Mouse (Mus musculus): ENCODE measurements around the gene Prss30.

Gene Prss30

DNA sequence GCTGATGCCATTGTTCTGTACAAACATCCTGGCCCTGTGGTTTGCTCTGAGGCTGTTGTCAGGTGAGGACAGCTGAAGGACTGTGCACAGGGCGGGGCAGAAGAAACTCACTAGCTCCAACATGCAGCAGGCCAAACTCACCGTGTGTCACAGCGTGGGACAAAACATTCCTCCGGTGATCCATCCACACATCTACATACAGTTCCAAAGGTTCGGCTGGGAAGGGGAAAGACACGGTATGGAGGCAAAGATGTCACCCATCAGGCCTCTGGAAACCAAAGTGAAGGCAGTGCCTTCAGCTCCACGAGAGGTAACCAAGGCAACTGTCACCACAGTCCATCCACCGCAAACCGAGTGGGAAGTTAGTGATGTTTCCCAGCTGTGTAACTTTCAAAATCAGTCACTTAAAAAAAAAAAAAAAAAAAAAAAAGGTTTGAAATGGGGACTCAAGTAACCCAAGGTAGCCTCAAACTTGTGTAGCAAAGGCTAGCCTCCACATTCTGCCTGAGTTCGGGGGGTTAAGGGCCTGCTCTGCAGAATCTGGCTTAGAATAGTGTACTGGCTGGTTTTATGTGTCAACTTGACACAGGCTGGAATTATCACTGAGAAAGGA is at the start of gene Prss30:
Prss30 (minus strand) TSS at position 270 of the 613 bp plus-strand sequence.
- peak; percentile 5 for DNase-seq

DNA sequence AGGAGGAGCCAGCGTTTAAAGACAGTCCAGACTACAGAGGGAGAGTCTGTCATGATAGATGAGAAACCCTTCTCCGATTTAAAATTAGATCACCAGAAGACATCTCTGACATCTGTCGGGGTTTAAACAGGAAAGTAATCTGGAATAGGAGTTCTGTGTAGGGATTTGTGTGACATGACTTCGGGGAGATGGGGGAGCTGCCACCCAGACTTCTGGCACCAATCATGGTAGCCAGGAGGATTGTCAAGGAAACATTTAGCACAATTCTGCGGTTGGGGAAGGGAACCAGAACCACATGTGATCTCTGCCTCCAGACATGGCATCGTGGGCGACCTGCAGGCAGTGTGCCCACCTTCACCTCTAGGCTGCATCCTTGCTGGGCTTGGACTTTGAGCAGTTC is 49.1 kb upstream of the Prss30 start:
- DNase-seq = no peak

DNA sequence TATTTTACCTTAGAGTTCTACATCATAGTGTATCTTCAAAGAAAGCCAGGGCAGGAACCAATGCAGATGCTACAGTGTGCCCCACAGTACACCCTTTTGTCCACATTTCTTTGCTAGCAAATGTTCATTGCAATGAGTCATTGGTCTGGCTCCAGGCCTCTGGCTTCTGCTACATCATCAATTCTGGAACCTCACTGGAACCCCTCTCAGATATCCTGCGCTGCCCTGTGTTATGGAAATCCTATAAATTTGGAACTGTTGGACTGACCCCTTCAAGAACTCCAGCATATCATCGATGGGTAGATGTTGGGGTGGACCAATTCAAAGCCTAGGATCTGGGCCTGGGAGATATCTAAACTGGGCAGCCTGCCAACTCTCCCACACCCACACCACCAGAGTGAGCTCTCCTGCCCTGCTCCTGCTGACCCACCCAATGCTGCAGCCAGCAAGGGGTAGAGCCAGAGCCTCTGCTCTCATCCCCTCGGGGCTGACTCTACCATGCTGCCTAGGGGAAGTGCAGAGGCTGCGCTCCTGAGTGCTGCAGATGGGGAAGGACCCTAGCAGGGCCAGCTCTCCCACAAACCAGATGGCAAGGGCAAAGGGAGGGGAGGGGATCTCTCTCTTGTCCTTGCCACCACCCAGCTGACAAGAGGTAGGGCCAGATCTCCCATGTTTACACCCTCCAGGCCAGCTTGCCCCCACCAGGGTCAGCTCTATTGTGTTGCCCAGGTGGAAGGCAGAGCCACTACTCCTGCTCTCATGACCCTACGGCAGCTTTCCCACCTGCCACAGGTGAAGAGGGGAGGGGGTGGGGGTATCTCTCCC is 41.2 kb upstream of the Prss30 start:
- DNase-seq = no peak

DNA sequence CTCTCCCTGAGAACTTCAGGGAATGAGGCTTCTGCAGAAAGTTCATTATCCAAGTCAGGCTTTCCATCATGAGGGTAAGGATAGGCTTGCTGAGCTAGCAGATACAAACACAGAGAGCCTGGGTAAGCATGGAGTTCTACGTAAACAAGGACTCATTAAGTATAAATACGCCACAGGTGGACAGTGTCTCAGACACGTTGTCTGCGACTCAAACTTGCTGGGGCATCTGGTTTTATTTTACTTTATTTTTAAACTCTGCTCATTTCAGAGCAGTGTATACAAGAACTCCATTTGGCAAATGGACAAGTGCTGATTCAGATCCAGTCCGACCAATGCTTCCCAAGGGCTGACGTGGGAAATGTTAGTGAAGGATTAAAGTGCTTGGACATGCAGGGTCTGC is 40.3 kb upstream of the Prss30 start:
- no peak for DNase-seq

DNA sequence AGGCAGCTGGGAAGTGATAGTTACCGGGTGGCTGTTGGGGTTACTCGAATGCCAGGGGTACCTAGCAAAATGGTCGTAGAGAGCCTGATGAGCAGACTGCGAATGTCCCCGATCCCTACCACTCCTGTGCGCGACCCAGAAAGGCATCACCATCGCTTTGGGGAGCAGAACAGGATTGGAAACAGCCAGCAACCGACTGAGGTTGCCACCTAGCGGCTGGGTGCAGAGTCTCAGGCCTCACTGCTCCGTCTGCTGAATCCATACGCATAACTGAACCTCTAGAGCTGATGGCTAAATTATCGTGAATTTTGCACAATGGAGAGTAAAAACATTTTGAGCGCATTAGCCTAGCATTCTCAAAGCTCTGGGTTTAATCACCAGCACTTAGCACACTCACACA is 35.4 kb upstream of the Prss30 start:
- peak; percentile 34 for DNase-seq

DNA sequence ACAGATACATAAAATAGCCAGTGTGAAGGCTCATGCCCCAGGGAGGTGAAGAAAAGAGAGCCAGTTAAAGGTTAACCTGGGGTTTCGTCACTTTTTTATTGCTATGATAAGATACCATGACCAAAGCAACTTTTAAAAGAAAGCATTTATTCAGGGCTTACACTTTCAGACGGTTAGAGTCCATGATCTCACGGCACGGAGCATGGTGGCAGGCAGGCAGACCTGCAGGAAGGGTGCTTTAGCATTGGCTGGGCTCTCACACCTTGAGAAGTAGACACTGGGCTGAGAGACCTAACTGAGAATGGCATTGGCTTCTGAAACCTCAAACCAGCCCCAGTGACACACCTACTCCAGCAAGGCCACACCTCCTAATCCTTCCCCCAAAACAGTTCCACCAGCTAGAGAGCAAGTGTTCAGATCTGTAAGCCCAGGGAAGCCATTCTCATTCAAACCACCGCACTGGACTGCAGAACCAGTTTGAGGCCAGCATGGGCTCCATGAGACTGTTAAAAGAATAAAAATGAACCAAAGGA is 34.1 kb upstream of the Prss30 start:
- DNase-seq = no peak

DNA sequence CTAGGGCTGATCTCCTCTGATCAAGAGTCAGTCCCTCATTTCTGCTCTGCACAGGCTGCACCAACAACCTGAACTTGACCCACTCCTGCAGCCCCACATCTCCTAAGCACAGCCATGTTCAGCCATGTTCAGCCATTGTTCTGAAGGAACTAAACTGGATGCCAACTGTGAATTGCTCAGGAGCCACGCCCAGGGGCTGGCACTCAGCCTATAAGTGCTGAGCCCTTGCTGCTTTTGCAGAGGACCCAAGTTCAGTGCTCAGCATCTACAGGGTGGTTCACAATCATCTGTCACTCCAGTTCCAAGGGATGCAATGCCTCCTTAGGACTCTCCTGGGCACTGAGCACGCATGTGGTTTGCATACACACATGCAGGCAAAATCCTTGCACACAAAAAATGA is 32.6 kb upstream of the Prss30 start:
- DNase-seq = no peak

DNA sequence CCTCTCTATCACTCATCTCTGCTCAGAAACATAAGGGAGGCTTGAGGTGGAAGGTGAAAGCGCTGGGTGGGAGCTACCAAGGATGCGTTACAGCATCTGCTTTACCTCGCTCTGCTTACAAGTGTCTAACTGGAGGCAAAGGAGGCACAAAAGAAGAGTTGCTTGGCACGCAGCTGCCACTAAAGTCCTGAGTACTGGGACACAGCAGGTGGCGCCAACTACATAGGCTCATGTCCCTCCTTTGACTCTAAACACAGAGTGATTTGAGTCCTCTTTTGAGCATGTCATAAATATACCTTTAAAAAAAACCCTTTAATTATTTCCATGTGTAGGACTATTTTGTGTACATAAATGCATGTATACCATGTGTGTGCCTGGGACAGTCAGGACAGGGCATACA is 29.3 kb upstream of the Prss30 start:
- no peak for DNase-seq

DNA sequence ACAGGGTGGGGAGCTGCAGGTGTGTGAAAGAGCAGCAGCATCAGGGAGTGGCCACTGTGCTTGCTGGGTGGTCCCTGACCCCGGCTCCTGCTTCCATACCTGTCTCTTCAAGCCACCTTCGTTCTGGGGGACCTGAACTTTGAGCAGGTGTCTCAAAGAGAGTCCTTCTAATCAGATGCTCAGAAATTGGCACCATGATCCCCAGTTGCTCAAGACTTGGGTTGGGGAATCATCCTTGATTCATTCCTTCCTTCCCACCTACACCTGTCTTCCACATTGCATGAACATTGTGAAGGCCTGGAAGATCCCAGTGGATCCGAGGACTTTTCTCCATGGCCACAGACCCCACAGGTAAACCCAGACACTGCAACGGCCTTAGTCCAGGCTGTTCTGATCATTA is 27.7 kb upstream of the Prss30 start:
- DNase-seq = no peak

DNA sequence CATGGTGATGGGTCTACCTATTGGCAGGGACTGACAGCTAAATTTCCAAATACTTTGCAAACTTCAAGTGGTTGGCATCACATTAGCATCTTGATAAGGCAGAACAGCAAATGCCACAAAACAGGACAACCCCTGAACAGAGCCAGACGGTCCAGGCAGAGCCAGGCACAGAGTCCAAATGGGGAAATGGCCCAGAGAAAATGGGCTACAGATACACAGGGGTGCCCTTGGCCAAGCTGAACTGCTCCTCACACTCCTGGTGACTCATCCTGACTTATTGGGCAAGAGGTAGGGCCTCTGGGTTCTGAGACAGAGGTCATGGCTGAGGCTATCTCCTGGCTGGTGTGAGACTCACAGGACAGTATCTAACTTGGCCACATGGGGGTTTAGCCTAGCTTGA is 27.0 kb upstream of the Prss30 start:
- no peak for DNase-seq

DNA sequence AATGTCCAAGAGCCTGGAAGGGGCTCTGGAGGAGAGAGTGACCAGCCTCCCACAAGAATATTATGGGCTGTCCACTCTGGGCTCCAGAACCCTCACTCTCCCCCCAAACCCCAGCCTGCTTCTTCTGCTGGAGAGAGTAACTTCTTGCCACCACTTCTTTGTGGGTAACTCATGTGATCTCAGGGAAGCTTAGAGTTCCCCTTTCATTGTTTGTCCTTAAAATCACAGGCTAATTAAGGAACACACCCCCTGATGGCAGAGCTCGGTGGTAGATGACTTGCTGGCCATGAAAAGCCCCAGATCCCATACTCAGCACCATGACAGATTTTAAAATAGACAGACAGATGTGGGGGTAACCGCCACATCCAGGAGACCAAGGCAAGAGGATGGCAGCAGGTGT is 26.6 kb upstream of the Prss30 start:
- no peak for DNase-seq

DNA sequence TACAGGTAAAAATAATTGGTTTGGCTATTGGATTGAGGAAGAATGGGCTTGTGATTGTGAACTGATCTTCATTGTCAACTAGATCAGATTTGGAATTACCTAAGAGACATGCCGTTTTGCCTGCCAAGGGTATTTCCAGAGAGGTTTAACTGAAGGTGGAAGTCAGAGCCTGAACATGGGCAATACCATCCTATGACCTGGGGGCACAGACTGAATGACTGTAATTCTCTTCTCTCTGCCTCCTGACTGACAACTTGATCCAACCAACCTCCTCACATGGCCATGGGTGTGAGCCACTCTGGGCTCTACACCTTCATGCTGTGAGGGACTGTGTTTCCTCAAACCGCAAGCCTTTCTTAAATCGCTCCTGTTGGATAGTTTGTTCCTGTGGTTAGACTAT is 24.7 kb upstream of the Prss30 start:
- no peak for DNase-seq

DNA sequence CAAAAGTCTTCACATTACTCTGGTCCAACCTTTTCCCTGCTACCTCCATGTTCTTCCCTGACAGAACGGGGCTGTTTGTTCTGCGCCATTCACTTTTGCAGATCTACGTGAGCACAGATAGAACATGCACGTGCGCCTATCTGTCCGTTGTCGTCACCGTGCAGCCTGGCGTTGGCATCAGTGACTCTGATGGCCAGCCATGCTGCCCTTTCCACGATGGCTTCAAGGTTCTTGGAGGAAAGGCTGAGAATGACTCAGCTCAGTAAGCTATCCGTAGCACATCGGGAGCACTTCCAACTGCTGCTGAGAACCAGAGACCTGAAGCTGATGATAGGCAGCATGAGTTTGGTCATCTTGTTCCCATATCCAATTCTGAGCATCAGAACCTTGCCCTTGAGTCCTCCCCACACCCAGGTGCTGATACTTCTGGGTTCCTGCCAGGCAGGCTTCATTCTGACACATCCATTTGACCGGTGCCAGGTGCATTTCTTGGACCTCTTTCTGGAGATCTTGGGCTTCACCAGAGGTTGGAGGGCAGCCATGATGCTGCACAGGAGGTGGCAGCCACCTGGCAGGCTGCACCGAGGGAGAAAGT is 23.8 kb upstream of the Prss30 start:
- DNase-seq = no peak

DNA sequence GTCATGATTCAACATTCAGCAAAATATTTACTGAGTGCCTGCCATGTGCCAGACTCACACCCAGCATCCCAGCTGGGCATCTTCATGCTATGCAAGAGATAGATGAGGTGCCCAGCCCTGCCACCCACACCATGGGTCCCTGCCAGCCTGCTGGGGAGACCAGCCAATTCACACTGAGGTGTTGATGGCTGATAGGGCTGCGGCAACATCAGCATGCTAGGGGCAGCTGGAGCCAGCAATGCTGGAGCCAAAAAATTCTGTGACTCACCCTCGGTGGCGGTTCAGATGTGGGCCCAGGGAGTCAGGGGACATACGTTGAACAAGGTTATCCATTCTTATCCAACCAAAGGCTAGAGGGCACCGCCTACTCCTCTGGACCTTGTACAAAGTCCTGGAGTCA is 20.0 kb upstream of the Prss30 start:
- no peak for DNase-seq

DNA sequence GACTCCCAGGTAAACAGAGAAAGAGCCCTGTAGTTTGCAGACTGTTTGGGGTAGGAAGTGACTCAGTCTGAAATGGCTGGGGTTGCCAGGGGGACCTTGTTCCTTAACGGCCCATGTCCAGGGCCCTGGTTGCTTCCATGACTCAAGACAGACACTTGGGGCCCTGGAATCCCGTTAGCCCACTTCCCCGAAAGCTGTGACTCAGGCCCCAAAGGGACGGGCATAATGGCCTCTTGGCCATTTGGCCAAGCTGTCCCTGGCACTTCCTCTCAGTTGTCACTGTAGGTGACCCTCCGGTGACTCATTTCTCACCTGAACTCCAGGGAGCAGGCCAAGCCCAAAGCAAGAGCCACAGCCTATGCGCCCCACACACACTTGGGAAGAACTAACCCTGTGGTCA is 18.0 kb upstream of the Prss30 start:
- DNase-seq = no peak

DNA sequence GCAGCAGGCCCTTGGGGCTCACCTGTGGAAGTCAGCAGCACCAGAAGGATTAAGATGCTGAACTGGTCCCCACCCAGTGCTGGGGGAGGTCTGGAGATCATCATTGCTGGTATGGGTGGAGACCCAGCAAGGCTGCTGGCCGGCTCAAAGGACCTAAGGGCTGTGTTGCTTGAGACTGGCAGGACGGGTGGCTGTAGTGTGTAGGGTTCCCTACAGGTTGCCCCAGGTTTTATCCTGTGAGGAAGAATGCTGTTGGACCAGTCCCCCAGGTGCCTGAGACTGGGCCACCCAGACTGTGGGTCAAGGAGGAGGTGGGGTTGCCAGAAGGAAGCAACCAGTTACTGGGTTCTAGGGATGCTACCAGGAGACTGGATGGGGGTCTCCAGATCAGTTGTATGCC is 17.5 kb upstream of the Prss30 start, which contains the start of gene Prss22:
Prss22 (minus strand) TSS at position 200 of the 400 bp plus-strand sequence.
- DNase-seq = no peak

DNA sequence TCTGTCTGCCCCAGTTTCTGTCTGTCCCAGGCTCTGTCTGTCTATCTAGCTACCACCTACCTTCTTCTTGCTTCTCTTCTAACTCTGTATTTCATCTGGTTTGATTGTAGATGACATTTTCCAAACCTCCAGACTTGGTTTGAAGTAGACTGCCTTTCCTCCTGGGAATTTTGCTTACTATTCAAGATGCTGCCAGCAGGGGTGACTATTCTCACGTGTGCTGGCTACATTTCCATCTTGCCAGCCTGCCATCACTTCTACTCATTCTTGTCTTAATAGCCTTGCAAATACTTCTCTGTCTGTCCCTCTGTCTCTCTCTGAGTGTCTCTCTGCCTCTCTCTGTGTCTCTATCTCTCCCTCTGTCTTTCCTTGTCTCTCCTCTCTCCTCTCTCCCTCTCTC is 15.1 kb upstream of the Prss30 start:
- DNase-seq = no peak

DNA sequence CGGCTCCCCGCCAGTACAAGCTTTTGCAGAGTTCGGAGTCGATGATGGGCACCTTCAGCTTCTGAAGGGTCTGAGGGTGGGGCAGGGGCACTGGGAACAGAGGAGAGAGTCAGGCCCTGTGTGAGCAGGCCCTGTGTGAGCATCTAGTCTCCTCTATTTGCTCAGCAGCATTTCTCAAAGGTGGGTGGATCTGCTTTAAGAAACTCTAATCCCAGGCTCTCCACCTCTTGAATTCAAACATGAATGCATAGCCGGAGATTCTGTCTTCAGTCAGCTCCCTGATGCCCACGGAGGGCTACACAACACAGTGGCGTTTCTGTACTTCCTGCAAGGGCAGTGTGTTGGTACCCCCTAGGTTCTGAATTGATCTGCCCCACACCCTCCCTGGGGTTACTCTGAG is 14.3 kb upstream of the Prss30 start:
- DNase-seq = no peak

DNA sequence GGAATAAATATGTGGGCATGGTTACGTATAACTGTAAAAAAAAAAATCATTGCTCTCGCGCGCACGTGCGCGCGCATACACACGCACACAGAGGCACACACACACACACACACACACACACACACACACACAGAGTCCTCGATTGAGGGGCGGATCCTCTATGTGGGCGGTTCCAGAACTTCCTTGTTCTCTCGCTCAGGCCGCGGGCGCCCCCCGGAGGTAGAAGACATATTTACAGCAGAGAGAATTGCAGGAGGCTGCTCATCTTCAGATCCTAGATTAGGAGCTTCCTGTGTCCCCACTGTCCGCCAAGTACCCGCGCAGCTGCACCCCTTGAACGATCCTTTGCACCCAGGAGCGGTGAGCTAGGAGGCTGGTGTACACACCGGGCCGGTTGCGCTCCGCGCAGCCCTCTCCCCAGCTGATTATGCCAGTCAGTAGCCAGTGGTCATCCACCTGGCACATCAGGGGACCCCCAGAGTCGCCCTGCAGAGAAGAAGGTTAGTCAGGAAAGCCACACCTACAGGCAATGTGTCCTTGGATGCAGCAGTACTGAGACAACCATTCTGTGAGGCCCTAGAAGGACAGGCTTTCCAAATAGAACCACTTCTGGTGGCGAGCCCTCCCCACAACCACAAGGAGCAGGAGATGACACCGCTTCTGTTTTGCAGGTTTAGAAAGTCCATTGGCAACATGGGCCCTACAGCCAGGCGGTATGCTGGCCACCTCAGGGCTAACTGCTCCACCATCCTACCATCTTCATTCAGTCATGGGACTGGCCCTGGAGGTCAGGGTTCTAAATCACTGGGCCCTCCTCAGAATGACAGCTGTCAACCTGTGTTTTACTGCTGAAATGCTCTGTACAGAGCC is 13.4 kb upstream of the Prss30 start:
- DNase-seq = peak; percentile 93

DNA sequence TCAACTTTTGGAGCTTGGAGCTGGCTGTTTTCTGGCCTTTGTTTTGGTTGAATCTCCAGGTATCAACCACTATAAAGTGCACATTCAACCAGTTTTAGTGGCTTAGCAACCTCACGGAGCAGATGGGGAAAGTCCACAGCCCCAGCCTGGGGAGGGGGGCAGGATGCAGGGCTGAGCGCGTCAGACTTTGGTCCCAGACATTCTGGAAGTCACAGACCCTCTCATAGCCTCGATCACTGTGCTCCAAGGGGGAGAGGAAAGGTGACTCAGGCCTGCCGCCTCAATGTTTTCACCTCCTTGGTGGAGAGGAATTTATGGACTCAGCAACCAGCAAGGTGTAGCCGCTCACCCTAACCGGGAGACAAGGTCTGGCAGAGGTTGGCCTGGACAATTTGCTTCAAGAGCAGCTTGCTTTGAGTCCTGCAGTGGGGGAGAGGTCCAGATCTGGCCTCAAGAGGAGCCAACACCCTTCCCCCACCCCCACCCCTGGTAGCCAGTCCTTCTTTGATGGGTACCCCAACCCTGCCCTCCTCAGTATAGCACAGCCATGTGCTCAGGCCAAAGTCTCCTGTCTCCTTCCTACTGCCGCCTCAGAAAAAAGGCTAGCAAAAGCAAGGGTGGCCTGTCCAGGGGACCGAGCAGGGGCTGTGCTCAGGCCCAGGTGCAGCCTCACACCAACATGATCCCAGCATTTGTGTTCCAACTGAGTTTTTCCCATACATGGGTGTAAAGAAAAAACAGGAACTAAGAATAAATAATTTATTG is 12.6 kb upstream of the Prss30 start:
- no peak for DNase-seq

DNA sequence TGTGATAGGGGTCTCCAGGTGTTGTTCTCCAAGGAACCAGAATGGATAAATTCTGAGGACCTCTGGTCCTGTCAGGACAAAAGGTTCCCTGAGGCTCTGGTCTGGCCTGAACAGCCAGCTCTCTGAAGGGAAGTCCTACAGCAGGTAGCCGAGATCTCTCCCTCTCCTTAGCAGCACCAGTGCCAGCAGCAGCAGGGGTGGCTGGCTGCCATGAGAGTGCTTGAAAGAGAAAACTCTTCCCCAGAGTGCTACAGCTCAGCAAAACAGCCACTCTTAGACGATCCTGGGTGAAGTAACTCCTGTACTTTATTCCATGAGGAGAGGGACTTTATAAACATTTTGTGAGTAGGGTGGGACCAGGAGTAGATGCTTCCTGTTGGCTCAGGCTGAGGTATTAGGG is 9.4 kb upstream of the Prss30 start:
- DNase-seq = no peak

DNA sequence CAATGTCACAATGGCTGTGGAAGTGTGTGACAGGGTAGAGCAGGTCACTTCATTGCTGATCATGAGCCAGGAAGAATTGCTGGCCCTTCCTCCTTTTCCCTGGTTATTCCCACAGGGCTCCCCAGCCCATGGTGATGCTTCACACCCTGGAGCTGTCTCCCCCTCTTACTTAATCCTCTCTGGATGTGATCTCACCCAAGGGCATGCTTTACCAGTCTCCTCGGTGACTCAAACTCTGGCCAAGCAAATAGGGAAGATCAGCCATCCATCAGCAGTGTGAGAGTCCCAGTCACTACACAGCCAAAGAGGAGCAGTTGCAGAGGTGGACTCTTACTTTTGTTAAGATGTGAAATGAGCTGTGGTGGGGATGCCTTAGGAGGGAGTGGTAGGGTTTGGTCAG is 4.6 kb upstream of the Prss30 start:
- no peak for DNase-seq

All from thymus, postnatal 25 days (tissue).